Comparison of ENCODE assay signal across 10 mouse cellular contexts in genomic region chr10:41037722-41038121, GRCm38 (mm10). TPM values are rescaled to one million over a fixed set of nuclear protein-coding genes. Genes with fewer than 3 reads are reported as not detected.
DNase-seq lines count a peak whose midpoint lies in the region; ATAC-seq and TF ChIP-seq lines count a peak whose summit lies in the region.
"Had no signal": no experiment of that assay in that cellular context is flagged by ENCODE, and none has a peak within 500 bp of the region (broad histone marks: within the 10 kb centered on the region; RNA-seq: fewer than 3 reads in every experiment).

No protein-coding gene starts in this region.

- H3K9me3 ChIP-seq in liver, postnatal 0 days (ENCODE audit: low read length), result no peaks in the 10 kb centered on the region
- H3K9me3 ChIP-seq: heart, embryonic 15.5 days had no signal

- H3K4me2 ChIP-seq in liver, postnatal 0 days (ENCODE audit: low read depth, low read length), result no peak overlapping the region
- H3K4me2 ChIP-seq: heart, embryonic 15.5 days had no signal

- H3K36me3 ChIP-seq in liver, postnatal 0 days (replicated peaks; ENCODE audit: insufficient read depth, low read length), result no peaks in the 10 kb centered on the region
- H3K36me3 ChIP-seq: heart, embryonic 15.5 days had no signal

- H3K4me3 ChIP-seq in liver, postnatal 0 days (ENCODE audit: low read depth, low read length), result no peak overlapping the region
- H3K4me3 ChIP-seq: heart, embryonic 15.5 days had no signal

- ATAC-seq in liver, postnatal 0 days, result no peak

- no peaks in the 10 kb centered on the region for H3K4me1 ChIP-seq in liver, postnatal 0 days (ENCODE audit: insufficient read depth)
- H3K4me1 ChIP-seq: heart, embryonic 15.5 days had no signal

- TF ChIP-seq CTCF in liver, postnatal 0 days (IDR thresholded peaks at IDR 0.05; ENCODE audit: low read depth), result no peak

- DNase-seq in ovary, postnatal 14 days (ENCODE audit: low spot score), result peak; percentile 3
- DNase-seq in ovary, postnatal 10 days (ENCODE audit: low spot score), result no peak
- peak; percentile 63 to 78 for DNase-seq in cerebellum, postnatal 25 days
- DNase-seq in layer of hippocampus, postnatal 25 days (ENCODE audit: extremely low spot score in 1 of 2, low spot score in 1 of 2), result peak; percentile 34 to 53
- peak; percentile 57 for DNase-seq in right cerebral cortex, adult 18-20 months
- no peak for DNase-seq in embryo, embryonic 10 days (ENCODE audit: low spot score)
- no peak for DNase-seq in liver, postnatal 0 days

- no peak overlapping the region for H3K27ac ChIP-seq in liver, postnatal 0 days (ENCODE audit: low read depth)
- H3K27ac ChIP-seq: heart, embryonic 15.5 days had no signal

- no peak overlapping the region for H3K9ac ChIP-seq in liver, postnatal 0 days (replicated peaks)
- H3K9ac ChIP-seq: heart, embryonic 15.5 days had no signal

- 73% methylated on average over 8 of the region's 8 CpGs for WGBS in liver, postnatal 0 days (ENCODE audit: insufficient replicate concordance)

- TF ChIP-seq EP300 in liver, postnatal 0 days (IDR thresholded peaks at IDR 0.05; ENCODE audit: low read depth), result no peak

- no peaks in the 10 kb centered on the region for H3K27me3 ChIP-seq in liver, postnatal 0 days (ENCODE audit: insufficient read depth, low read length)
- H3K27me3 ChIP-seq: heart, embryonic 15.5 days had no signal

RNA-seq across cellular contexts. Expression of gene Gpr6, which starts 34.4 kb away (rescaled TPM):
- 1 to 10 TPM; 1.4 to 1.6 TPM for total RNA-seq in layer of hippocampus, postnatal 25 days (2021)
- not detected in 2 replicates for polyA plus RNA-seq in liver, postnatal 0 days (2015; fragmentation: Nextera tagmentation; extraction: Ambion mirVana)
- polyA plus RNA-seq: heart, embryonic 15.5 days; lung, embryonic 16.5 days; stomach, embryonic 14.5 days had no signal

Comparison
In these comparisons a context has a peak if more than half of its experiments do, and no peak if none do; other contexts are left out.
1. DNase-seq: peak in ovary, postnatal 14 days (single experiment), cerebellum, postnatal 25 days (2 of 2), layer of hippocampus, postnatal 25 days (2 of 2) and right cerebral cortex, adult 18-20 months (single experiment); none in ovary, postnatal 10 days (single experiment), embryo, embryonic 10 days (single experiment) and liver, postnatal 0 days (single experiment).